Mouse (Mus musculus) lung, embryonic 16.5 days (tissue): ENCODE results near the gene Jpt1. TPM values are rescaled to one million over a fixed set of nuclear protein-coding genes. Genes with fewer than 3 reads are reported as not detected.
"Not testable (repeated sequence)": the region's sequence is repeated elsewhere in the genome, so short reads cannot be mapped to it uniquely, and the experiment has no call there.

ENCODE experiments used
- ATAC-seq: fragments of 200-750 bp; cut with Nextera tagmentation; 2 replicates; pipeline ENCODE4 v1.8.0; 2017; ENCODE audit warnings: low read depth, mild to moderate bottlenecking, moderate library complexity
- H3K27ac ChIP-seq: fragments of 300-500 bp; sonication (generic); 2 replicates; pipeline ENCODE4 v1.5.1; 2014; ENCODE audit warnings: mild to moderate bottlenecking, control low read depth, low read length
- H3K27me3 ChIP-seq: fragments of 300-500 bp; sonication (generic); 2 replicates; pipeline ENCODE4 v1.6.1; 2014; ENCODE audit warnings: low read depth, low read length, mixed read lengths; ENCODE audit not compliant: control insufficient read depth, insufficient read depth
- H3K36me3 ChIP-seq: fragments of 300-500 bp; sonication (generic); 2 replicates; pipeline ENCODE4 v1.6.1; 2014; ENCODE audit warnings: low read length; ENCODE audit not compliant: control insufficient read depth, insufficient read depth
- H3K4me1 ChIP-seq: fragments of 300-500 bp; sonication (generic); replicated peaks from 2 replicates; pipeline ENCODE4 v1.6.1; 2014; ENCODE audit warnings: low read length, mixed read lengths; ENCODE audit not compliant: control insufficient read depth, insufficient read depth
- H3K4me2 ChIP-seq: fragments of 300-500 bp; sonication (generic); 2 replicates; pipeline ENCODE4 v1.6.1; 2014; ENCODE audit warnings: low read depth, low read length, control low read depth
- H3K4me3 ChIP-seq: fragments of 300-500 bp; sonication (generic); 2 replicates; pipeline ENCODE4 v1.5.1; 2014; ENCODE audit warnings: mild to moderate bottlenecking, low read length, control low read depth
- H3K9ac ChIP-seq: fragments of 300-500 bp; sonication (generic); 2 replicates; pipeline ENCODE4 v1.6.1; 2014; ENCODE audit warnings: low read length, control low read depth
- H3K9me3 ChIP-seq: fragments of 300-500 bp; sonication (generic); 2 replicates; pipeline ENCODE4 v1.6.1; 2016; ENCODE audit warnings: low read length; ENCODE audit not compliant: control insufficient read depth
- WGBS: fragments of 180-500 bp; shearing (Covaris S2); extraction: QIAGEN DNeasy Blood & Tissue Kit; methylation state at CpG from one replicate; pipeline ENCODE4 v1.1.7; 2014; 5-methylcytosine and 5-hydroxymethylcytosine counted together
- polyA plus RNA-seq: library from polyadenylated mRNA; unstranded; fragments of >200 nt; fragmentation: Nextera tagmentation; extraction: Ambion mirVana; gene quantifications from 2 replicates; pipeline ENCODE4 v1.2.1, GENCODE M21; 2015

Gene Jpt1
- polyA plus RNA-seq, 1 experiment from 2014 or later: 460 TPM

DNA sequence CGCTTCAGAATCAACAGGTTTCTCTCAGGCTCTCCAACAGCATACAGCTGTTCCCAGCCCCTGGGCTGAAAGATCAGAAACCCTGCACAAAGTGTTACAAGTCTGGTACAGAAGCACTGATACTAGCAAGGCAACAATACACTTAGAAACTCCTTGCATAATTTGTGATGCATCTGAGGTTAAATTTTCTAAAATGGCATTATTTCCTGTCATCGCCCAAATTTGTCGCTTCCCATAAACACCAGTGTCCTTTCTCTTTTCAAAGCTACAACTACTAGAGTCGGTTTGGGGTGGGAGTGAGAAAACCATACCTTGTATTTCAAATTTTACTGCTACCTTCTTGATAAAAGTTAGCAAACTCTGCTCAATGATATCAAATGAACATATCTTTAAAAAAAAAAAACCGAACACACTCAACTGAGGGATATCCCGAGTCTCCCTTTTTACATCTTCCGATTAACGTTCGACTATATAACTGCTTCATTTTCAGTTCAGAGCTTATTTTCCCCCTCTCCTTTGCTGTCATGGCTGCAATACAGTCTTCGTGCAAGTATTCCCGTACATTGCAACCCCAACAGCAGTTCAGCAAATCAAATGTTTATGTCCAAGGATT lies 20.7 kb upstream of the Jpt1 start:
- Histone ChIP-seq H3K4me2 (peak overlapping the region; percentile 67), H3K27me3 (no peaks in the 10 kb centered on the region), H3K27ac (peak overlapping the region; percentile 100), H3K4me3 (peak overlapping the region; percentile 97), H3K4me1 (peaks cover 4% of the 10 kb centered on the region), H3K36me3 (peaks cover 25% of the 10 kb centered on the region), H3K9ac (peak overlapping the region; percentile 99), H3K9me3 (no peaks in the 10 kb centered on the region)
- WGBS: 2% methylated on average over 11 of the region's 11 CpGs
- no peak for ATAC-seq

DNA sequence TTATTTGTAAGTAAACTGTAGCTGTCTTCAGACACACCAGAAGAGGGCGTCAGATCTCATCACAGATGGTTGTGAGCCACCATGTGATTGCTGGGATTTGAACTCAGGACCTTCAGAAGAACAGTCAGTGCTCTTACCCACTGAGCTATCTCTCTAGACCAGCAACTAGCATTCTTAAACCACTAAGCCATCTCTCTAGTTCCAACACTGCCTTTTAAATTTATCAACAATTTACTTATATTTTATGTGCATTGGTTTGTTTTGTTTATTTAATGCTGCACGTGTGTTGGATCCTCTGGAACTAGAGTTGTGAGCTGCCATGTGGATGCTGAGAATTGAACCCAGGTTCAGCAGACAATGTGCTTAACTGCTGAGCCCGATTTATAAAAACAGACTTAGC lies 12.3 kb upstream of the Jpt1 start:
- H3K27me3 ChIP-seq, ATAC-seq, H3K9me3 ChIP-seq, H3K27ac ChIP-seq, H3K4me3 ChIP-seq, H3K4me2 ChIP-seq, H3K4me1 ChIP-seq, H3K9ac ChIP-seq: not testable (repeated sequence)
- H3K36me3 ChIP-seq: peaks cover 45% of the 10 kb centered on the region
- WGBS: 63% methylated on average over 3 of the region's 3 CpGs

DNA sequence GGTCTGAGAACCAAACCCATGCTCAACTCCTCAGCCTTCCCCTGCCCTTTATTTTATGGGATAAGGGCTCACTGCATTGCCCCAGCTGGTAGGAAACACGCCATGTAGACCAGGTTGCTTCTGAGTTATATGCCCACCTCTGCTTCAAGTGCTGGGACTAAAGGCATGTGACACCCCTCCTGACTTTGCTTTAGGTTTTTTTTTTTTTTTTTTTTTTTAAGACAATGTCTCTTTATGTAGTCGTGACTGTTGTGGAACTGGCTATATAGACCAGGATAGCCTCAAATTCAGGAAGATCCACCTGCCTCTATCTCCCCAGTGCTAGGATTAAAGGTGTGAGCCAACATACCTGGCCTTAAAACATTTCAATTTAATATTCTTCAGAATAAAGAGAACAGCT lies 8.5 kb upstream of the Jpt1 start:
- 65% methylated on average over 2 of the region's 2 CpGs for WGBS
- Histone ChIP-seq H3K27me3 (no peaks in the 10 kb centered on the region), H3K27ac (no peak overlapping the region), H3K4me1 (no peaks in the 10 kb centered on the region), H3K4me2 (no peak overlapping the region), H3K4me3 (no peak overlapping the region), H3K9ac (no peak overlapping the region), H3K36me3 (peaks cover 32% of the 10 kb centered on the region), H3K9me3 (no peaks in the 10 kb centered on the region)
- ATAC-seq: no peak

DNA sequence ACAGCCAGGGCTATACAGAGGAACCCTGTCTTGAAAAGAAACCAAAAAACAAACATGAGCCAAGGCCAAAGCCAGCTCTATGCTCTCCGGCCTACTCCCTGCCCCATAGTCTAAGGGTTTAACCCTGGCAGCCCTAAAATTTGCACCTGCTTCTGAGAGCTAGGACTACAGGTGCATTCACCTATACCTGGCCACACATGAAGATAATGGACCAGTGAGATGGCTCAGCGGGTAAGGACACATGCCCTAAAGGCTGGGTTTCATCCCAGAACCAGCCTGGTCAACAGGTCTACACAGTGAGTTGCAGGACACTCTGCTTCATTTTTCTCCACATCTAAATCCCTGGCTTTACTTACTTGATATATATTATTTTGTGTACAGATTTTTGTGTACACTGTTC lies 8.1 kb upstream of the Jpt1 start:
- no peak for ATAC-seq
- Histone ChIP-seq H3K9me3 (no peaks in the 10 kb centered on the region), H3K4me2 (no peak overlapping the region), H3K27me3 (no peaks in the 10 kb centered on the region), H3K4me3 (no peak overlapping the region), H3K9ac (no peak overlapping the region), H3K36me3 (peaks cover 28% of the 10 kb centered on the region), H3K27ac (no peak overlapping the region), H3K4me1 (no peaks in the 10 kb centered on the region)
- 92% methylated on average over 2 of the region's 2 CpGs for WGBS

DNA sequence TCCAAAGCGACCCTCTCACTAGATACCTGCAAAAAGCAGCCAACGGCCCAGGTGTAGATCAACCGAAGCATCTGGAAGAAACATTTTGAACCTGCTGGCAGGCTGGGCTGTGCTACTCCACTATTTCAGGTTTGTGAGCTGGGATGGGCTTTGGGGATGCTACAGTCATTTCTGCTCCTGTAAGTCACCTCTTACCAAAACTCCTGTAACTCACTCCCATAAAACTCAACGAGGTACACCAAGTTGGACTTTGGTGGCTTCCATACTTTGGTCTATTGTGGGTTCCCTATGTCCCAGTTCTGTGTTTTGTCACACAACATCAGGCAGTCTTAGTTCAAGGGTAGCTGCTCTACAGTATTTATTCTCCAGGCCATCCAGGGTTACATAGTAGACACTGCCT lies 6.9 kb upstream of the Jpt1 start:
- Histone ChIP-seq H3K4me1 (no peaks in the 10 kb centered on the region), H3K9me3 (no peaks in the 10 kb centered on the region), H3K4me2 (no peak overlapping the region), H3K36me3 (peaks cover 18% of the 10 kb centered on the region), H3K27me3 (no peaks in the 10 kb centered on the region), H3K27ac (no peak overlapping the region), H3K9ac (no peak overlapping the region), H3K4me3 (no peak overlapping the region)
- 76% methylated on average over 4 of the region's 4 CpGs for WGBS
- ATAC-seq: no peak

DNA sequence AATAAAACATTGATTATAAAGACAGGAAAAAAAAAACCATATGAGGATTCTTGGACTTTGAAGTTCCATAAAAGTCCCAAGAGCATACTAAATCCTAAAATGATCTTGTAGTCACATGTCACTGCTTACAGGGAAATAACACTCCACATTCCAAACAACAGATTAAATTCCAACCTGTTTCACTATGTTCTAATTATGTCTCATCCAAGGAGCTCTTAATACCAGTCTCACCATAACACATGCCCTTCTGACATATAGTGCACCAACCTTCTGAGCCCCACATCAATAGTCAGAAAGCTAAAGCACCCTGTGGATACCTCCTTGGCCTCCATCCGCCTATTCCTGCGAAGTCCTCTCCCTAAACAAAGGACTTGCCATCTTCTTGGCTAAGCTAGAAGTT lies 6.0 kb upstream of the Jpt1 start:
- no peak overlapping the region for H3K4me2 ChIP-seq
- no peak for ATAC-seq
- H3K9me3 ChIP-seq: no peaks in the 10 kb centered on the region
- H3K9ac ChIP-seq: no peak overlapping the region
- H3K27me3 ChIP-seq: no peaks in the 10 kb centered on the region
- peaks cover 14% of the 10 kb centered on the region for H3K36me3 ChIP-seq
- WGBS: 82% methylated on average over 2 of the region's 2 CpGs
- H3K27ac ChIP-seq: no peak overlapping the region
- H3K4me3 ChIP-seq: no peak overlapping the region
- no peaks in the 10 kb centered on the region for H3K4me1 ChIP-seq

DNA sequence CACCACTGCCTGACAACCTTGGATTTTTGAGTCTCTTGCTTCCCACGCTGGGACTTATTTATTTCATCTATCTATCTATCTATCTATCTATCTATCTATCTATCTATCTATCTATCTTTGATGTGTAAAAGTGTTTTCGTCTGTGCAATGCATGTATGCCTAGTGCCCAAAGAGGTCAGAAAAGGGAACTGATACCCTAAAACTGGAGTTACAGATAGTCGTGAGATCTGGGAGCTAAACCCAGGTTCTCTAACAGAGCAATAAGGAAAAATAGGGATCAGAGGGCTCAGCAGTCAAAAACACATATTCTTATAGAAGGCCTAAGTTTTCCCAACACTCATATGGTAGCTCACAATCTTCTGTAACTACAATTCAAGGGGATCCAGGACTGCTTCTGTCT lies 5.4 kb upstream of the Jpt1 start:
- Histone ChIP-seq H3K4me1 (peaks cover 2% of the 10 kb centered on the region; the same call in 1 of the 2 replicates), H3K9ac (no peak overlapping the region), H3K27ac (no peak overlapping the region), H3K4me3 (no peak overlapping the region), H3K9me3 (no peaks in the 10 kb centered on the region), H3K36me3 (peaks cover 10% of the 10 kb centered on the region), H3K4me2 (no peak overlapping the region), H3K27me3 (no peaks in the 10 kb centered on the region)
- 77% methylated on average over 3 of the region's 3 CpGs for WGBS
- ATAC-seq: no peak

DNA sequence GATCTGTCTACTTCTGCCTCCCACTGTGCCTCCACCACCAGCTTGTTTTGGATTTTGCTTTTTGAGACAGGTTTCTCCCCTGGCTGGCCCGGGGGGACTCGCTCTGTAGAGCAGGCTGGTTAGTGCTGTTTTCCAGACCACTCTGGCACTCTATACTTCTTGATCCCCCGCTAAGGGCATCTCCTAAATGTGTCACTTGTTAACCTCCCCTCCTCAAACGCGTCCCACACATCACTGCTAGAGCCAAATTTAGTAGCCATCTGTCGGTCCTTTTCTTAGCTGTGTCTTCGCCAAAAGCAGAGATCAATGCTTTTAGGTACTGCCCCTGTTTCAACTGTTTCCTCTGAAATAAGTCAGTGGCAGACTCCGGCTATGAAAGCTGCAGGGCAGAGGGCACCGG lies 4.5 kb upstream of the Jpt1 start:
- no peak for ATAC-seq

DNA sequence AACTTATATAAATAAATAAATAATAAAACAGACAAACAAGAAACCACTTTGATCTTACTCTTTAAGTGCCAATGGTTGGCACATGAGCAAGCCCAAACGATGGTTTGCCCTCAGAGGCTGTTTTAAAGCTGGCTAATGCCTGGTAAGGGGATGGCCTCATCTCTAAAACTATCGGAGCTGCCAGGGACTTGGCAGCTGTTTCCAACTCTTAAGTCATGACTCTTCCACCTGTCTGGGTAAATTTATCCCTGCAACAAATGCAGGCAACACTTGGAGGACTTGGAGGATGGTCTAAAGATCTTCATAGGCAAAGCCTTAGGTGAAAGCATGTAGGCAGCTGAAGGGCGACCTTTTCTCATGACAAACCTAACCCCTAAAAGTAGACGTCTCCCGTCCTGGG lies 2.8 kb upstream of the Jpt1 start:
- Histone ChIP-seq H3K9me3 (no peaks in the 10 kb centered on the region), H3K4me2 (no peak overlapping the region), H3K36me3 (no peaks in the 10 kb centered on the region), H3K4me3 (no peak overlapping the region), H3K27ac (no peak overlapping the region), H3K4me1 (peaks cover 15% of the 10 kb centered on the region), H3K27me3 (no peaks in the 10 kb centered on the region), H3K9ac (no peak overlapping the region)
- ATAC-seq: no peak
- WGBS: 76% methylated on average over 5 of the region's 5 CpGs

More for the DNA sequence above, 4.5 kb upstream of the Jpt1 start:
- WGBS: 62% methylated on average over 9 of the region's 9 CpGs
- Histone ChIP-seq H3K9me3 (no peaks in the 10 kb centered on the region), H3K4me2 (no peak overlapping the region), H3K9ac (no peak overlapping the region), H3K27ac (no peak overlapping the region), H3K4me1 (peaks cover 2% of the 10 kb centered on the region; the same call in 1 of the 2 replicates), H3K36me3 (peaks cover 6% of the 10 kb centered on the region), H3K4me3 (no peak overlapping the region), H3K27me3 (no peaks in the 10 kb centered on the region)

DNA sequence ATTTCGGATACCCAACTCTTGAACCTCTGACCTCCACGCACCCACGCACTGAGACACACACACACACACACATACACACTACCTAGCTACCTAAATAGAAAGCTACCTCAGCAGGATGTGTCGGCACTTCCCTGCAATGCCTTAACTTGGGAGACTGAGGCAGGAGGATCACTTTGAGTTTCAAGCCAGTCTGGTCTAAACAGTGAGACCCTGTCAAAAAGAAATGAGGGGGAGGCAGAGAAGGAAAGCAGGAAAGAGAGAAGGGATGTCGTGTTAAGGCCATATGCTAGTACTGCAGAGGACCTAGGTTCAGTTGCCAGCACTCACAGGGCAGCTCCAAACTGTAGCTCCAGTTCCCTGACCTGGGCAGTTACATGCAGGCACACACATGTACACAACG lies 834 bp upstream of the Jpt1 start:
- 67% methylated on average over 6 of the region's 6 CpGs for WGBS
- no peak overlapping the region for H3K27ac ChIP-seq
- no peak overlapping the region for H3K4me2 ChIP-seq
- H3K9ac ChIP-seq: no peak overlapping the region
- no peak for ATAC-seq
- no peaks in the 10 kb centered on the region for H3K36me3 ChIP-seq
- no peaks in the 10 kb centered on the region for H3K27me3 ChIP-seq
- H3K9me3 ChIP-seq: no peaks in the 10 kb centered on the region
- H3K4me3 ChIP-seq: no peak overlapping the region
- H3K4me1 ChIP-seq: peaks cover 34% of the 10 kb centered on the region
